24 mouse cellular contexts compared by ENCODE assay signal in the genomic region with DNA sequence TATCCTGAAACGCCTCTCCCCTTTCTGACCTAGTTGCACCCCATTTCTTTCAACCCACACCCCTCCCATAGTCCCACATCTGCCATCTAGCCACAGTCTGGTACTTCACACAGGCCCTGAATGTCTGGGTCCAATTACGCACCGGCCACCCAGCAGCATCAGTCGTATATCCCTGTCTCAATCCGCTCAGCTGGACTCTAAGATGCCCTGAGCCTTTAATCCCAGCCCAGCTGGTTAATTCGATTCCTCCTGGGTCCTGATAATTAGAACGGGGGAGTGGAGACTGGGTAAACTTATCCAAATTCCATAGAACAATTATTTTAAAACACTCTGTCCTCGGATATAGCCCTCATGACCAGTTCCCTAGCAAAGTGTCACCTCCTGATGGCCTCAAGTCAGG. TPM values are rescaled to one million over a fixed set of nuclear protein-coding genes. Genes with fewer than 3 reads are reported as not detected.
DNase-seq lines count a peak whose midpoint lies in the region; ATAC-seq and TF ChIP-seq lines count a peak whose summit lies in the region.
"Had no signal": no experiment of that assay in that cellular context is flagged by ENCODE, and none has a peak within 500 bp of the region (broad histone marks: within the 10 kb centered on the region; RNA-seq: fewer than 3 reads in every experiment).

No protein-coding gene starts in this region.

- WGBS in liver, embryonic 13.5 days (ENCODE audit: insufficient replicate concordance) = 78% methylated on average over 8 of the region's 8 CpGs
- 75% methylated on average over 8 of the region's 8 CpGs for WGBS in liver, postnatal 0 days (ENCODE audit: insufficient replicate concordance)
- WGBS in embryonic facial prominence, embryonic 10.5 days = 39% methylated on average over 8 of the region's 8 CpGs
- WGBS in embryonic facial prominence, embryonic 14.5 days = 19% methylated on average over 8 of the region's 8 CpGs

- no peak overlapping the region for H3K4me2 ChIP-seq in liver, embryonic 13.5 days
- H3K4me2 ChIP-seq in liver, postnatal 0 days (ENCODE audit: low read depth, low read length) = no peak overlapping the region
- no peak overlapping the region for H3K4me2 ChIP-seq in embryonic facial prominence, embryonic 14.5 days (ENCODE audit: low read depth, low read length)
- H3K4me2 ChIP-seq: embryonic facial prominence, embryonic 12.5 days; forebrain, embryonic 12.5 days; heart, embryonic 11.5 days; heart, embryonic 15.5 days; hindbrain, embryonic 14.5 days had no signal

- peak overlapping the region; percentile 12; the same call in 1 of the 2 replicates for H3K9ac ChIP-seq in liver, embryonic 13.5 days
- no peak overlapping the region for H3K9ac ChIP-seq in liver, postnatal 0 days (replicated peaks)
- H3K9ac ChIP-seq in embryonic facial prominence, embryonic 14.5 days (ENCODE audit: low read depth, low read length) = no peak overlapping the region
- H3K9ac ChIP-seq: embryonic facial prominence, embryonic 12.5 days; forebrain, embryonic 12.5 days; heart, embryonic 15.5 days; hindbrain, embryonic 14.5 days had no signal

- no peak for ATAC-seq in liver, embryonic 13.5 days (ENCODE audit: low read depth)
- ATAC-seq in liver, postnatal 0 days = no peak
- peak; percentile 32; the same call in 1 of the 2 replicates for ATAC-seq in embryonic facial prominence, embryonic 14.5 days (ENCODE audit: low read depth)
- ATAC-seq: activated CD4-positive, CD25-positive, alpha-beta regulatory T cell, adult 4 months; forebrain, embryonic 16.5 days; Patski had no signal

- no peak for DNase-seq in liver, embryonic 13.5 days
- DNase-seq in liver, postnatal 0 days = no peak
- DNase-seq in embryonic facial prominence, embryonic 10.5 days (ENCODE audit: low spot score) = peak; percentile 46
- no peak for DNase-seq in embryonic facial prominence, embryonic 14.5 days (ENCODE audit: low spot score)
- peak; percentile 85 for DNase-seq in retina, postnatal 1 day
- no peak for DNase-seq in cerebellum, postnatal 10 days
- no peak for DNase-seq in kidney, adult 18-20 months
- DNase-seq: adrenal gland, adult 2 months; adrenal gland, postnatal 25 days; cerebellum, adult 18-20 months; cerebellum, adult 9-11 months; gastrocnemius, postnatal 10 days; heart, adult 18-20 months had no signal

- H3K36me3 ChIP-seq in liver, embryonic 13.5 days = peaks cover 64% of the 10 kb centered on the region
- peaks cover 41% of the 10 kb centered on the region for H3K36me3 ChIP-seq in liver, postnatal 0 days (replicated peaks; ENCODE audit: insufficient read depth, low read length)
- no peaks in the 10 kb centered on the region for H3K36me3 ChIP-seq in embryonic facial prominence, embryonic 10.5 days (replicated peaks)
- H3K36me3 ChIP-seq in embryonic facial prominence, embryonic 14.5 days (ENCODE audit: control insufficient read depth, insufficient read depth, low read length) = no peaks in the 10 kb centered on the region
- H3K36me3 ChIP-seq: embryonic facial prominence, embryonic 12.5 days; heart, embryonic 15.5 days; hindbrain, embryonic 10.5 days had no signal

- peaks cover 94% of the 10 kb centered on the region for H3K4me1 ChIP-seq in liver, embryonic 13.5 days (replicated peaks)
- H3K4me1 ChIP-seq in liver, postnatal 0 days (ENCODE audit: insufficient read depth) = peaks cover 9% of the 10 kb centered on the region; the same call in 1 of the 2 replicates
- H3K4me1 ChIP-seq in embryonic facial prominence, embryonic 10.5 days = peaks cover 34% of the 10 kb centered on the region
- peaks cover 5% of the 10 kb centered on the region; the same call in 1 of the 2 replicates for H3K4me1 ChIP-seq in embryonic facial prominence, embryonic 14.5 days (ENCODE audit: control insufficient read depth, insufficient read depth, low read length)

- TF ChIP-seq EP300 in liver, postnatal 0 days (IDR thresholded peaks at IDR 0.05; ENCODE audit: low read depth) = no peak

- H3K9me3 ChIP-seq in liver, embryonic 13.5 days (replicated peaks) = no peaks in the 10 kb centered on the region
- H3K9me3 ChIP-seq in liver, postnatal 0 days (ENCODE audit: low read length) = no peaks in the 10 kb centered on the region
- no peaks in the 10 kb centered on the region for H3K9me3 ChIP-seq in embryonic facial prominence, embryonic 10.5 days
- H3K9me3 ChIP-seq in embryonic facial prominence, embryonic 14.5 days (ENCODE audit: control insufficient read depth, low read length) = no peaks in the 10 kb centered on the region
- H3K9me3 ChIP-seq: embryonic facial prominence, embryonic 12.5 days; forebrain, embryonic 12.5 days; heart, embryonic 15.5 days; hindbrain, embryonic 10.5 days had no signal

- H3K4me3 ChIP-seq in liver, embryonic 13.5 days (replicated peaks) = no peak overlapping the region
- no peak overlapping the region for H3K4me3 ChIP-seq in liver, postnatal 0 days (ENCODE audit: low read depth, low read length)
- no peak overlapping the region for H3K4me3 ChIP-seq in embryonic facial prominence, embryonic 10.5 days
- H3K4me3 ChIP-seq in embryonic facial prominence, embryonic 14.5 days (ENCODE audit: low read depth, low read length) = no peak overlapping the region
- H3K4me3 ChIP-seq: embryonic facial prominence, embryonic 12.5 days; forebrain, embryonic 12.5 days; heart, embryonic 15.5 days; hindbrain, embryonic 10.5 days had no signal

- H3K27ac ChIP-seq in liver, embryonic 13.5 days = peak overlapping the region; percentile 63
- H3K27ac ChIP-seq in liver, postnatal 0 days (ENCODE audit: low read depth) = no peak overlapping the region
- H3K27ac ChIP-seq in embryonic facial prominence, embryonic 10.5 days (replicated peaks) = no peak overlapping the region
- H3K27ac ChIP-seq in embryonic facial prominence, embryonic 14.5 days (replicated peaks; ENCODE audit: low read depth, low read length) = no peak overlapping the region
- H3K27ac ChIP-seq: embryonic facial prominence, embryonic 12.5 days; forebrain, embryonic 12.5 days; heart, embryonic 15.5 days; hindbrain, embryonic 10.5 days; hindbrain, embryonic 14.5 days had no signal

- no peak for TF ChIP-seq CTCF in liver, postnatal 0 days (IDR thresholded peaks at IDR 0.05; ENCODE audit: low read depth)

- peaks cover 27% of the 10 kb centered on the region for H3K27me3 ChIP-seq in liver, embryonic 13.5 days
- peaks cover 8% of the 10 kb centered on the region; the same call in 1 of the 2 replicates for H3K27me3 ChIP-seq in liver, postnatal 0 days (ENCODE audit: insufficient read depth, low read length)
- H3K27me3 ChIP-seq in embryonic facial prominence, embryonic 10.5 days (replicated peaks; ENCODE audit: low read depth, poor library complexity, severe bottlenecking) = peaks cover 66% of the 10 kb centered on the region
- H3K27me3 ChIP-seq in embryonic facial prominence, embryonic 14.5 days (replicated peaks; ENCODE audit: control insufficient read depth, insufficient read depth, low read length) = peaks cover 28% of the 10 kb centered on the region; the same call in 1 of the 2 replicates
- H3K27me3 ChIP-seq: CH12.LX, Patski had no signal

RNA-seq across cellular contexts. Expression of a gene that starts 9.6 kb away (rescaled TPM):
- polyA plus RNA-seq in liver, embryonic 13.5 days (2015; fragmentation: Nextera tagmentation; extraction: Ambion mirVana) = 133 and 136 TPM in 2 replicates
- 18.6 and 27.8 TPM in 2 replicates for polyA plus RNA-seq in liver, postnatal 0 days (2015; fragmentation: Nextera tagmentation; extraction: Ambion mirVana)
- polyA plus RNA-seq in embryonic facial prominence, embryonic 10.5 days (2016; fragmentation: Nextera tagmentation; extraction: Ambion mirVana) = 2.8 and 3.2 TPM in 2 replicates
- 0.30 TPM in 1 of 2 replicates, not detected in the other for polyA plus RNA-seq in embryonic facial prominence, embryonic 14.5 days (2014; fragmentation: Nextera tagmentation; extraction: Ambion mirVana)
- polyA plus RNA-seq: activated CD4-positive, CD25-positive, alpha-beta regulatory T cell, adult 4 months; frontal cortex, adult 2 months had no signal

RNA-seq across cellular contexts. Expression of a gene that starts 14.4 kb away (rescaled TPM):
- 0.75 and 0.78 TPM in 2 replicates for polyA plus RNA-seq in liver, embryonic 13.5 days (2015; fragmentation: Nextera tagmentation; extraction: Ambion mirVana)
- polyA plus RNA-seq in liver, postnatal 0 days (2015; fragmentation: Nextera tagmentation; extraction: Ambion mirVana) = 0.19 and 0.49 TPM in 2 replicates
- polyA plus RNA-seq in embryonic facial prominence, embryonic 10.5 days (2016; fragmentation: Nextera tagmentation; extraction: Ambion mirVana) = 3.5 and 3.6 TPM in 2 replicates
- polyA plus RNA-seq in embryonic facial prominence, embryonic 14.5 days (2014; fragmentation: Nextera tagmentation; extraction: Ambion mirVana) = 1.4 and 2.8 TPM in 2 replicates

RNA-seq across cellular contexts. Expression of a gene that starts 19.0 kb away (rescaled TPM):
- 10.3 and 10.8 TPM in 2 replicates for polyA plus RNA-seq in liver, embryonic 13.5 days (2015; fragmentation: Nextera tagmentation; extraction: Ambion mirVana)
- 5.0 and 5.7 TPM in 2 replicates for polyA plus RNA-seq in liver, postnatal 0 days (2015; fragmentation: Nextera tagmentation; extraction: Ambion mirVana)
- 33.6 and 36.2 TPM in 2 replicates for polyA plus RNA-seq in embryonic facial prominence, embryonic 10.5 days (2016; fragmentation: Nextera tagmentation; extraction: Ambion mirVana)
- polyA plus RNA-seq in embryonic facial prominence, embryonic 14.5 days (2014; fragmentation: Nextera tagmentation; extraction: Ambion mirVana) = 22.4 and 23.9 TPM in 2 replicates

RNA-seq across cellular contexts. Expression of a gene that starts 31.7 kb away (rescaled TPM):
- 67.4 and 72.1 TPM in 2 replicates for polyA plus RNA-seq in liver, embryonic 13.5 days (2015; fragmentation: Nextera tagmentation; extraction: Ambion mirVana)
- 50.1 and 52.2 TPM in 2 replicates for polyA plus RNA-seq in liver, postnatal 0 days (2015; fragmentation: Nextera tagmentation; extraction: Ambion mirVana)
- 108 and 117 TPM in 2 replicates for polyA plus RNA-seq in embryonic facial prominence, embryonic 10.5 days (2016; fragmentation: Nextera tagmentation; extraction: Ambion mirVana)
- 93.4 and 96.9 TPM in 2 replicates for polyA plus RNA-seq in embryonic facial prominence, embryonic 14.5 days (2014; fragmentation: Nextera tagmentation; extraction: Ambion mirVana)

RNA-seq across cellular contexts. Expression of a gene that starts 37.4 kb away (rescaled TPM):
- polyA plus RNA-seq in liver, embryonic 13.5 days (2015; fragmentation: Nextera tagmentation; extraction: Ambion mirVana) = 2.8 and 3.9 TPM in 2 replicates
- polyA plus RNA-seq in liver, postnatal 0 days (2015; fragmentation: Nextera tagmentation; extraction: Ambion mirVana) = 1.4 and 2.1 TPM in 2 replicates
- 29.0 and 30.8 TPM in 2 replicates for polyA plus RNA-seq in embryonic facial prominence, embryonic 10.5 days (2016; fragmentation: Nextera tagmentation; extraction: Ambion mirVana)
- polyA plus RNA-seq in embryonic facial prominence, embryonic 14.5 days (2014; fragmentation: Nextera tagmentation; extraction: Ambion mirVana) = 27.9 and 33.9 TPM in 2 replicates

Comparison
In these comparisons a context has a peak if more than half of its experiments do, and no peak if none do; other contexts are left out.
1. DNase-seq: peak in embryonic facial prominence, embryonic 10.5 days (single experiment) and retina, postnatal 1 day (single experiment); none in liver, embryonic 13.5 days (single experiment), liver, postnatal 0 days (single experiment), embryonic facial prominence, embryonic 14.5 days (single experiment), cerebellum, postnatal 10 days (0 of 2) and kidney, adult 18-20 months (single experiment).